Mouse (Mus musculus) liver, embryonic 14.5 days (tissue): ENCODE results near the gene Fbxl17. TPM values are rescaled to one million over a fixed set of nuclear protein-coding genes. Genes with fewer than 3 reads are reported as not detected.

ENCODE experiments used
- ATAC-seq: fragments of 200-750 bp; cut with Nextera tagmentation; 2 replicates; pipeline ENCODE4 v1.8.0; 2017; ENCODE audit warnings: moderate number of reproducible peaks, mild to moderate bottlenecking, moderate library complexity; ENCODE audit not compliant: insufficient read depth
- DNase-seq, 3 experiments: peaks; one replicate each; pipeline ENCODE4 v3.0.0-alpha.2; 2012 to 2013; ENCODE audit warnings: low read depth in 3 of 3, low spot score in 3 of 3
- H3K27ac ChIP-seq: fragments of 300-500 bp; sonication (generic); 2 replicates; pipeline ENCODE4 v1.5.1; 2014; ENCODE audit warnings: moderate library complexity, mild to moderate bottlenecking, control low read depth, inconsistent platforms
- H3K27me3 ChIP-seq: fragments of 300-500 bp; sonication (generic); 2 replicates; pipeline ENCODE4 v1.6.1; 2014; ENCODE audit warnings: mild to moderate bottlenecking, low read length, moderate library complexity; ENCODE audit not compliant: control insufficient read depth, insufficient read depth
- H3K36me3 ChIP-seq: fragments of 300-500 bp; sonication (generic); replicated peaks from 2 replicates; pipeline ENCODE4 v1.6.1; 2014; ENCODE audit warnings: low read depth; ENCODE audit not compliant: control insufficient read depth, insufficient read depth
- H3K4me1 ChIP-seq, 2 experiments: fragments of 200-500 bp in 1 of 2; fragments of 300-500 bp in 1 of 2; sonication (generic) in 1 of 2; replicated peaks; 2 replicates each; pipeline ENCODE4 v1.6.1; 2012 to 2014; ENCODE audit warnings: antibody characterized with exemption in 1 of 2, inconsistent platforms in 1 of 2, low read length in 1 of 2; ENCODE audit not compliant: control insufficient read depth in 2 of 2, insufficient read depth in 2 of 2
- H3K4me2 ChIP-seq: fragments of 300-500 bp; sonication (generic); 2 replicates; pipeline ENCODE4 v1.6.1; 2014; ENCODE audit warnings: low read depth, mild to moderate bottlenecking, control low read depth, moderate library complexity
- H3K4me3 ChIP-seq, 2 experiments: fragments of 200-500 bp in 1 of 2; fragments of 300-500 bp in 1 of 2; sonication (generic) in 1 of 2; 2 replicates each; pipeline ENCODE4 v1.5.1; 2012 to 2014; ENCODE audit warnings: low read depth in 2 of 2, low read length in 2 of 2, mild to moderate bottlenecking in 2 of 2, control low read depth in 1 of 2, inconsistent platforms in 1 of 2, moderate library complexity in 1 of 2; ENCODE audit not compliant: insufficient read depth in 1 of 2
- H3K9ac ChIP-seq: fragments of 300-500 bp; sonication (generic); replicated peaks from 2 replicates; pipeline ENCODE4 v1.6.1; 2014; ENCODE audit warnings: mild to moderate bottlenecking, control low read depth, moderate library complexity
- H3K9me3 ChIP-seq: fragments of 300-500 bp; sonication (generic); 2 replicates; pipeline ENCODE4 v1.6.1; 2016; ENCODE audit warnings: low read length, mixed read lengths; ENCODE audit not compliant: control insufficient read depth
- CTCF ChIP-seq: IDR thresholded peaks from 2 replicates; pipeline ENCODE4 v1.5.1; 2016; ENCODE audit warnings: antibody characterized with exemption, low read depth, control low read depth
- EP300 ChIP-seq: IDR thresholded peaks from 2 replicates; pipeline ENCODE4 v1.6.1; 2016; ENCODE audit warnings: antibody characterized with exemption, low read depth
- WGBS: fragments of 180-500 bp; shearing (Covaris S2); extraction: QIAGEN DNeasy Blood & Tissue Kit; methylation state at CpG from one replicate; pipeline ENCODE4 v1.1.7; 2014; ENCODE audit not compliant: insufficient replicate concordance; 5-methylcytosine and 5-hydroxymethylcytosine counted together
- polyA plus RNA-seq, 2 experiments: library from polyadenylated mRNA; depleted of rRNA in 1 of 2; stranded (reverse) in 1 of 2; unstranded in 1 of 2; fragments of >200 nt; fragmentation: Nextera tagmentation in 1 of 2; extraction: Ambion mirVana in 1 of 2; gene quantifications; 2 replicates each; pipeline versions ENCODE4 v1.2.1 to v1.2.3; 2012 to 2014

Gene Fbxl17
- polyA plus RNA-seq, 2 experiments = 1.9 TPM

- Histone ChIP-seq H3K4me2 (no peak overlapping the region), H3K27ac (no peak overlapping the region), H3K9me3 (no peaks in the 10 kb centered on the region), H3K9ac (no peak overlapping the region), H3K4me3 (no peak overlapping the region), H3K27me3 (no peaks in the 10 kb centered on the region), H3K36me3 (no peaks in the 10 kb centered on the region), H3K4me1 (no peaks in the 10 kb centered on the region)
- ATAC-seq (no peak), DNase-seq (no peak)
- TF ChIP-seq EP300 = no peak
- TF ChIP-seq CTCF = no peak
- 63% methylated on average over 8 of the region's 8 CpGs for WGBS
Measured at GRCm38 (mm10) chr17:63076661-63077060, 423.2 kb downstream of the Fbxl17 start.

- ATAC-seq (no peak), DNase-seq (no peak)
- no peaks in the 10 kb centered on the region for H3K9me3 ChIP-seq
- no peaks in the 10 kb centered on the region for H3K27me3 ChIP-seq
- 67% methylated on average over 8 of the region's 8 CpGs for WGBS
- no peak overlapping the region for H3K9ac ChIP-seq
- no peaks in the 10 kb centered on the region for H3K4me1 ChIP-seq
- H3K27ac ChIP-seq = no peak overlapping the region
- H3K4me3 ChIP-seq = no peak overlapping the region
- no peak overlapping the region for H3K4me2 ChIP-seq
- no peaks in the 10 kb centered on the region for H3K36me3 ChIP-seq
- TF ChIP-seq EP300 (no peak), CTCF (no peak)
Measured at GRCm38 (mm10) chr17:63076037-63076426, 423.8 kb downstream of the Fbxl17 start.

- Histone ChIP-seq H3K27me3 (no peaks in the 10 kb centered on the region), H3K36me3 (no peaks in the 10 kb centered on the region), H3K27ac (no peak overlapping the region), H3K9me3 (no peaks in the 10 kb centered on the region), H3K4me1 (no peaks in the 10 kb centered on the region), H3K4me2 (no peak overlapping the region), H3K9ac (no peak overlapping the region), H3K4me3 (no peak overlapping the region)
- 76% methylated on average over 14 of the region's 14 CpGs for WGBS
- no peak for ATAC-seq
- no peak for DNase-seq
- no peak for TF ChIP-seq CTCF
- TF ChIP-seq EP300 = no peak
Measured at GRCm38 (mm10) chr17:63075091-63076036, 424.5 kb downstream of the Fbxl17 start.

GRCm38 (mm10) chr17:63073342-63073741 lies 426.5 kb downstream of the Fbxl17 start:
- ATAC-seq (no peak), DNase-seq (no peak)
- TF ChIP-seq EP300 (no peak), CTCF (no peak)
- Histone ChIP-seq H3K36me3 (no peaks in the 10 kb centered on the region), H3K4me3 (no peak overlapping the region), H3K4me2 (no peak overlapping the region), H3K27ac (no peak overlapping the region), H3K9me3 (no peaks in the 10 kb centered on the region), H3K27me3 (no peaks in the 10 kb centered on the region), H3K4me1 (no peaks in the 10 kb centered on the region), H3K9ac (no peak overlapping the region)
- WGBS = 74% methylated on average over 6 of the region's 6 CpGs

GRCm38 (mm10) chr17:63071134-63071923 lies 428.5 kb downstream of the Fbxl17 start:
- no peak for ATAC-seq
- Histone ChIP-seq H3K4me2 (no peak overlapping the region), H3K4me3 (no peak overlapping the region), H3K4me1 (no peaks in the 10 kb centered on the region), H3K36me3 (no peaks in the 10 kb centered on the region), H3K9ac (no peak overlapping the region), H3K27ac (no peak overlapping the region), H3K9me3 (no peaks in the 10 kb centered on the region), H3K27me3 (no peaks in the 10 kb centered on the region)
- DNase-seq = no peak
- 74% methylated on average over 15 of the region's 15 CpGs for WGBS
- no peak for TF ChIP-seq CTCF
- TF ChIP-seq EP300 = no peak
